Mouse (Mus musculus) embryonic fibroblast, embryonic 13.5 days (primary cell): ENCODE measurements around the gene Ryk.

ENCODE experiments used
- CTCF ChIP-seq: IDR thresholded peaks from 2 replicates; pipeline ENCODE4 v1.5.1; 2011; ENCODE audit warnings: mild to moderate bottlenecking, control low read depth, low read length, moderate library complexity, borderline replicate concordance; ENCODE audit not compliant: insufficient read depth
- POLR2A ChIP-seq: IDR thresholded peaks from 2 replicates; pipeline ENCODE4 v1.6.1; 2011; ENCODE audit warnings: low read depth, mild to moderate bottlenecking, control low read depth, low read length, moderate library complexity

DNA sequence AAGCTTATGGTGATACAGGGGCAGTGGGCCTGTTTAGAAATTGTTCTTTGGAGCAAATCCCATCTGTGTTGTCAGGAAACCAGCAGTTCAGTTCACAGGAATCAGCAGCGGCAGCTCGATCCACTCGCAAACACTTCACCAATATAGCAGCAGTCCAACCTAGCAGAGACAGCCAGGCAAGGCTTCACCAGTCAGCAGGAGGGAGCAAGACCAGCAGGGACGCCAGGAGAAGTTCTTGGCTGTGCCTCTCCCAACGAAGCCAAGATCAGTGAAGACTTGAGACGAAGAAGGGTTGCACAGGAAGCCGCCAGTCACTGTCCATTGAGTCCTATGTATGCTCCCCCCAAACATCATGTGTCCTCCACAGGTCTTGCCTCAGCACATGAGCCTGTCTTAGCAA lies 81.4 kb downstream of the Ryk start:
- TF ChIP-seq CTCF = no peak
- TF ChIP-seq POLR2A = no peak
